Mouse (Mus musculus): ENCODE data around the gene Chrnb1. TPM values are rescaled to one million over a fixed set of nuclear protein-coding genes. Genes with fewer than 3 reads are reported as not detected.

Gene Chrnb1
- polyA plus RNA-seq, 1 experiment from 2014 or later: 10.3 TPM

GRCm38 (mm10) chr11:69807641-69808040 lies 11.9 kb upstream of the Chrnb1 start:
- 62% methylated on average over 2 of the region's 2 CpGs for WGBS
- no peaks in the 10 kb centered on the region for H3K36me3 ChIP-seq (ENCODE audit: control insufficient read depth, insufficient read depth, low read length)
- no peaks in the 10 kb centered on the region for H3K9me3 ChIP-seq (replicated peaks; ENCODE audit: control insufficient read depth, low read length)
- H3K4me2 ChIP-seq (ENCODE audit: low read depth, low read length): no peak overlapping the region
- H3K4me1 ChIP-seq (ENCODE audit: control insufficient read depth, insufficient read depth, low read length): peaks cover 23% of the 10 kb centered on the region
- H3K9ac ChIP-seq (ENCODE audit: low read length): no peak overlapping the region
- peaks cover 3% of the 10 kb centered on the region for H3K27me3 ChIP-seq (ENCODE audit: control insufficient read depth, insufficient read depth, low read length)
- H3K4me3 ChIP-seq (replicated peaks; ENCODE audit: low read length): no peak overlapping the region
- no peak for ATAC-seq (ENCODE audit: insufficient read depth, low FRiP score)
- H3K27ac ChIP-seq (ENCODE audit: low read length): no peak overlapping the region

- WGBS: 85% methylated on average over 4 of the region's 4 CpGs
- peaks cover 35% of the 10 kb centered on the region for H3K4me1 ChIP-seq (ENCODE audit: control insufficient read depth, insufficient read depth, low read length)
- H3K27me3 ChIP-seq (ENCODE audit: control insufficient read depth, insufficient read depth, low read length): peaks cover 12% of the 10 kb centered on the region
- H3K9ac ChIP-seq (ENCODE audit: low read length): no peak overlapping the region
- no peaks in the 10 kb centered on the region for H3K36me3 ChIP-seq (ENCODE audit: control insufficient read depth, insufficient read depth, low read length)
- no peaks in the 10 kb centered on the region for H3K9me3 ChIP-seq (replicated peaks; ENCODE audit: control insufficient read depth, low read length)
- no peak overlapping the region for H3K27ac ChIP-seq (ENCODE audit: low read length)
- no peak overlapping the region for H3K4me3 ChIP-seq (replicated peaks; ENCODE audit: low read length)
- ATAC-seq (ENCODE audit: insufficient read depth, low FRiP score): no peak
- no peak overlapping the region for H3K4me2 ChIP-seq (ENCODE audit: low read depth, low read length)
Measured at GRCm38 (mm10) chr11:69806378-69806777, 10.6 kb upstream of the Chrnb1 start.

DNA sequence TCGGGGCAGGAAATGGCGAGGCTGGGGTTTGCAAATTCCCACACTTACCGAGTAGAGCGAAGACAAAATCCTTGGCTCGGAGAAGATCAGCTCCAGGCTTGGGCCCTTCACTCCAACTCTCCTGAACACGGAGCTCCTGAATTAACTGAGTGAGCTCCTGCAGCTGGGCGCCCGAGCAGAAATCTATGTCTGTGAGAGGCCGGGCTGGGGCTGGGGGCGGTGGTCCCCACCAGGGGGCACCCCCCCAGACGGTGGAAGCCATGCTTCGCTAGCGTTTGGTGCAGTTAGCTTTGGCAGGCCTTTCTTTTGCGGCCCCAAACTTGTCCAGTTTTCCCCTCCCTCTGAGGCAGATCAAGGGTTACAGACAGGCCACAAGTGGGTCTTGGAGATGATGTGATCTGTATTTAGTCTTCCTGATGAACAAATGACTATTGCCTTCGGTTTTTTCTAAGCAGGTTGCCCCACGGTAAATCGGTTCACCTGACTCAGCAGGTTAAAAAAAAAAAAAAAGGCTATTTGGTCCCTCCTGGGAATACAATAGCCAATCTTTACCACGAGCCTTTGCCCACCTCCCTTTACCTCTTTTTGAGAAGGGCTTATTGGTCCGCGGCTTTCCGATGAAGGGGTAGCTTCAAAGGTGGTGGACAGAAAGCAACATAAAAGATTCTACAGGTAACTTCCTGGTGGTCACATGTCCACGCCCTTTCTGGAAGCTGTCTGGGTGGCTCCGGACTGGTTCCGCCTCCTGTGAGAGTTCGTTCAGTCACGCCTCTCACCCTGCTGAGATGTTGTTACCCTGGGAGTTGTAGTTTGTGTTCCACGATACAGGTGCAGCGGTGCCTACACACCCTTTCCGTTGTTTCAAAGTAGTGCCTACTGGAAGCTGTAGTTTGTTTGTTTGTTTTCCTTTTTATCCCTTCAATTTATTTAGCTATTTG lies 9.5 kb upstream of the Chrnb1 start, which contains the start of gene Tmem102:
Gene Tmem102, minus strand, starts transcription at position 653 of the 938 bp plus-strand sequence.
- H3K9me3 ChIP-seq (replicated peaks; ENCODE audit: control insufficient read depth, low read length): no peaks in the 10 kb centered on the region
- peaks cover 46% of the 10 kb centered on the region for H3K4me1 ChIP-seq (ENCODE audit: control insufficient read depth, insufficient read depth, low read length)
- no peaks in the 10 kb centered on the region for H3K36me3 ChIP-seq (ENCODE audit: control insufficient read depth, insufficient read depth, low read length)
- peak within 1 kb of the TSS; percentile 69 for H3K27ac ChIP-seq (ENCODE audit: low read length)
- H3K4me3 ChIP-seq (replicated peaks; ENCODE audit: low read length): peak within 1 kb of the TSS; percentile 72
- 10% methylated on average over 29 of the region's 29 CpGs for WGBS
- peaks cover 12% of the 10 kb centered on the region for H3K27me3 ChIP-seq (ENCODE audit: control insufficient read depth, insufficient read depth, low read length)
- H3K9ac ChIP-seq (ENCODE audit: low read length): peak within 1 kb of the TSS; percentile 83
- H3K4me2 ChIP-seq (ENCODE audit: low read depth, low read length): peak within 1 kb of the TSS; percentile 99
- ATAC-seq (ENCODE audit: insufficient read depth, low FRiP score): peak; percentile 41

DNA sequence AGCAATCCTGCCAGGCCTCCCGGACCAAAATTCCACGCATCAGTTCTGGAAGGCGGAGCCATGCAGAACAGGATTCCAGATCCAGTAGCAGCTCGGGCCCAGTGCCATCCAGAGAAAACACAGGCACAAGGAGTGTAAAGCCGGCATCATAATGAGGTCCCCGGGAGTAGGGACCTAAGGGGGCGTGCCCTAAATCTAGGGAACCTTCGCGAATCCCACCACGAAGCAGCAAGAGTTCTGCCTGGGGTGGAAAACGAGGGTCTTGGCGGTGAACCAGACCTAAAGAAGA lies 8.9 kb upstream of the Chrnb1 start:
- H3K36me3 ChIP-seq (ENCODE audit: control insufficient read depth, insufficient read depth, low read length): no peaks in the 10 kb centered on the region
- H3K4me1 ChIP-seq (ENCODE audit: control insufficient read depth, insufficient read depth, low read length): peaks cover 52% of the 10 kb centered on the region
- H3K9ac ChIP-seq (ENCODE audit: low read length): peak overlapping the region; percentile 83
- 12% methylated on average over 12 of the region's 12 CpGs for WGBS
- peak overlapping the region; percentile 99 for H3K4me2 ChIP-seq (ENCODE audit: low read depth, low read length)
- H3K9me3 ChIP-seq (replicated peaks; ENCODE audit: control insufficient read depth, low read length): no peaks in the 10 kb centered on the region
- peak overlapping the region; percentile 72 for H3K4me3 ChIP-seq (replicated peaks; ENCODE audit: low read length)
- peaks cover 12% of the 10 kb centered on the region for H3K27me3 ChIP-seq (ENCODE audit: control insufficient read depth, insufficient read depth, low read length)
- H3K27ac ChIP-seq (ENCODE audit: low read length): peak overlapping the region; percentile 69
- ATAC-seq (ENCODE audit: insufficient read depth, low FRiP score): no peak

GRCm38 (mm10) chr11:69803786-69804651 lies 8.3 kb upstream of the Chrnb1 start:
- Histone ChIP-seq H3K27ac (ENCODE audit: low read length) (peak overlapping the region; percentile 69), H3K36me3 (ENCODE audit: control insufficient read depth, insufficient read depth, low read length) (no peaks in the 10 kb centered on the region), H3K4me2 (ENCODE audit: low read depth, low read length) (peak overlapping the region; percentile 99), H3K4me1 (ENCODE audit: control insufficient read depth, insufficient read depth, low read length) (peaks cover 58% of the 10 kb centered on the region), H3K9ac (ENCODE audit: low read length) (peak overlapping the region; percentile 83), H3K4me3 (replicated peaks; ENCODE audit: low read length) (peak overlapping the region; percentile 72), H3K9me3 (replicated peaks; ENCODE audit: control insufficient read depth, low read length) (no peaks in the 10 kb centered on the region), H3K27me3 (ENCODE audit: control insufficient read depth, insufficient read depth, low read length) (peaks cover 12% of the 10 kb centered on the region)
- ATAC-seq (ENCODE audit: insufficient read depth, low FRiP score): peak; percentile 69
- 2% methylated on average over 60 of the region's 60 CpGs for WGBS

GRCm38 (mm10) chr11:69803328-69803727 lies 7.6 kb upstream of the Chrnb1 start:
- Histone ChIP-seq H3K27ac (ENCODE audit: low read length) (peak overlapping the region; percentile 69; the same call in 1 of the 2 replicates), H3K9me3 (replicated peaks; ENCODE audit: control insufficient read depth, low read length) (no peaks in the 10 kb centered on the region), H3K9ac (ENCODE audit: low read length) (peak overlapping the region; percentile 83), H3K4me2 (ENCODE audit: low read depth, low read length) (peak overlapping the region; percentile 99), H3K4me1 (ENCODE audit: control insufficient read depth, insufficient read depth, low read length) (peaks cover 58% of the 10 kb centered on the region), H3K4me3 (replicated peaks; ENCODE audit: low read length) (peak overlapping the region; percentile 72), H3K36me3 (ENCODE audit: control insufficient read depth, insufficient read depth, low read length) (no peaks in the 10 kb centered on the region), H3K27me3 (ENCODE audit: control insufficient read depth, insufficient read depth, low read length) (peaks cover 12% of the 10 kb centered on the region)
- ATAC-seq (ENCODE audit: insufficient read depth, low FRiP score): no peak; the same call in 1 of the 2 replicates
- WGBS: 3% methylated on average over 12 of the region's 12 CpGs

- Histone ChIP-seq H3K4me3 (replicated peaks; ENCODE audit: low read length) (peak overlapping the region; percentile 72), H3K27me3 (ENCODE audit: control insufficient read depth, insufficient read depth, low read length) (peaks cover 12% of the 10 kb centered on the region), H3K27ac (ENCODE audit: low read length) (peak overlapping the region; percentile 38; the same call in 1 of the 2 replicates), H3K36me3 (ENCODE audit: control insufficient read depth, insufficient read depth, low read length) (no peaks in the 10 kb centered on the region), H3K9me3 (replicated peaks; ENCODE audit: control insufficient read depth, low read length) (no peaks in the 10 kb centered on the region), H3K4me1 (ENCODE audit: control insufficient read depth, insufficient read depth, low read length) (peaks cover 58% of the 10 kb centered on the region), H3K4me2 (ENCODE audit: low read depth, low read length) (peak overlapping the region; percentile 99), H3K9ac (ENCODE audit: low read length) (peak overlapping the region; percentile 83)
- WGBS: under 1% methylated on average over 32 of the region's 33 CpGs
- ATAC-seq (ENCODE audit: insufficient read depth, low FRiP score): peak; percentile 43; the same call in 1 of the 2 replicates
Measured at GRCm38 (mm10) chr11:69802648-69803105, 6.9 kb upstream of the Chrnb1 start.

DNA sequence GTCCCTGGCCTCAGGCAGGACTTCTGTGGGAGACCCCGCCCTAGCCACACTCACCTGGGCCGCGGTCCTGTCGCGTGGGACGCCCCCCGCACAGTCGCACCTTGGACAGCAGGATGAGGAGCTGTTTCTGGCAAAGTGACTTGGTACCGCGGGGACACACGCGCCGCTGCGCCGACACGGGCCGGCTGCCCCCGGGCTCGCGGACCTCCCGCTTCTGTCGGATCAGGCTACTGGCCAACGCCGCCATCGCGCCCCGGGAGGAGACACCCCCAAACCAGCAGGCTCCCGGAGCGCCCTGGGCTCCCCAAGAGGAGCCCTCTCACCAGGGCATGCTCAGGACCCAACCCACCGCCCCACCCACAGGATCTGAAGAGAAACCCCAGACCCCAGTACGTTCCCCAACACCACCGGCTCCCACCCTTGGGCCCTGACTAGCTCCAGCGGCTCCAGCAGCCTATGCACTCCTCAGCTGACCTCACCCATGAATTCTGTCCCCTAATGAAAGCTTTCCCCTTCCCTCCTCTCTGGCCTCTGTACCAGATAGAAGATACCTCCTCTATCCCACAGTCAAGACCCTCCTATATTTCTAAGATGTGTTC lies 5.7 kb upstream of the Chrnb1 start, which contains the start of gene Fgf11:
Gene Fgf11, minus strand, starts transcription at position 479 of the 599 bp plus-strand sequence.
- no peak for ATAC-seq (ENCODE audit: insufficient read depth, low FRiP score)
- peaks cover 58% of the 10 kb centered on the region for H3K4me1 ChIP-seq (ENCODE audit: control insufficient read depth, insufficient read depth, low read length)

More for the DNA sequence above, 5.7 kb upstream of the Chrnb1 start, which contains the start of gene Fgf11:
- peaks cover 12% of the 10 kb centered on the region for H3K27me3 ChIP-seq (ENCODE audit: control insufficient read depth, insufficient read depth, low read length)
- no peaks in the 10 kb centered on the region for H3K36me3 ChIP-seq (ENCODE audit: control insufficient read depth, insufficient read depth, low read length)
- H3K27ac ChIP-seq (ENCODE audit: low read length): peak within 1 kb of the TSS; percentile 47; the same call in 1 of the 2 replicates
- WGBS: under 1% methylated on average over 28 of the region's 33 CpGs
- peak within 1 kb of the TSS; percentile 72 for H3K4me3 ChIP-seq (replicated peaks; ENCODE audit: low read length)
- peak within 1 kb of the TSS; percentile 99 for H3K4me2 ChIP-seq (ENCODE audit: low read depth, low read length)
- peak within 1 kb of the TSS; percentile 83 for H3K9ac ChIP-seq (ENCODE audit: low read length)
- H3K9me3 ChIP-seq (replicated peaks; ENCODE audit: control insufficient read depth, low read length): no peaks in the 10 kb centered on the region
